Mouse (Mus musculus): Measurements from ENCODE around the gene Lmna.

Gene Lmna

GRCm38 (mm10) chr3:88470943-88471479 lies 38.7 kb downstream of the Lmna start:
- no peak for DNase-seq (ENCODE audit: low spot score in 2 of 2)

- DNase-seq (ENCODE audit: low spot score in 2 of 2): no peak
These were observed 40.3 kb downstream of the Lmna start for GRCm38 (mm10) chr3:88469466-88469865.

GRCm38 (mm10) chr3:88467116-88467824 lies 42.5 kb downstream of the Lmna start:
- peak; percentile 74 to 95 for DNase-seq (ENCODE audit: low spot score in 2 of 2)

- DNase-seq (ENCODE audit: low spot score in 2 of 2): no peak
These were observed 44.6 kb downstream of the Lmna start for GRCm38 (mm10) chr3:88465127-88465526.

- DNase-seq (ENCODE audit: low spot score in 2 of 2): no peak
These were observed 45.3 kb downstream of the Lmna start for GRCm38 (mm10) chr3:88464425-88464824.

- no peak for DNase-seq (ENCODE audit: low spot score in 2 of 2)
These were observed 48.6 kb downstream of the Lmna start, which contains the start of gene Sema4a for GRCm38 (mm10) chr3:88460983-88461696. Sema4a (minus strand) TSS chr3:88461182.

- no peak for DNase-seq (ENCODE audit: low spot score in 2 of 2)
These were observed 49.7 kb downstream of the Lmna start for GRCm38 (mm10) chr3:88460029-88460428.

- no peak for DNase-seq (ENCODE audit: low spot score in 2 of 2)
These were observed 51.0 kb downstream of the Lmna start for GRCm38 (mm10) chr3:88458778-88459219.

GRCm38 (mm10) chr3:88456746-88457532 lies 52.8 kb downstream of the Lmna start:
- DNase-seq (ENCODE audit: low spot score in 2 of 2): no peak

- no peak for DNase-seq (ENCODE audit: low spot score in 2 of 2)
These were observed 53.4 kb downstream of the Lmna start for GRCm38 (mm10) chr3:88456313-88456712.

- DNase-seq (ENCODE audit: low spot score in 2 of 2): no peak
These were observed 54.0 kb downstream of the Lmna start for GRCm38 (mm10) chr3:88455588-88456264.

- DNase-seq (ENCODE audit: low spot score in 2 of 2): no peak
These were observed 54.8 kb downstream of the Lmna start for GRCm38 (mm10) chr3:88454762-88455587.

GRCm38 (mm10) chr3:88453986-88454385 lies 55.8 kb downstream of the Lmna start:
- peak; percentile 42 to 49 for DNase-seq (ENCODE audit: low spot score in 2 of 2)

- peak; percentile 42 to 43 for DNase-seq (ENCODE audit: low spot score in 2 of 2)
These were observed 56.4 kb downstream of the Lmna start for GRCm38 (mm10) chr3:88453369-88453768.

- no peak for DNase-seq (ENCODE audit: low spot score in 2 of 2)
These were observed 57.0 kb downstream of the Lmna start for GRCm38 (mm10) chr3:88452716-88453115.

- peak in 1 of 2 experiments; percentile 31 for DNase-seq (ENCODE audit: low spot score in 2 of 2)
These were observed 57.5 kb downstream of the Lmna start for GRCm38 (mm10) chr3:88452246-88452645.

- DNase-seq (ENCODE audit: low spot score in 2 of 2): no peak
These were observed 59.2 kb downstream of the Lmna start for GRCm38 (mm10) chr3:88450379-88451131.

GRCm38 (mm10) chr3:88449395-88450023 lies 60.2 kb downstream of the Lmna start:
- DNase-seq (ENCODE audit: low spot score in 2 of 2): no peak

- DNase-seq (ENCODE audit: low spot score in 2 of 2): no peak
These were observed 61.3 kb downstream of the Lmna start for GRCm38 (mm10) chr3:88448443-88448842.

Data from thymus, postnatal 10 days (tissue).